Mouse (Mus musculus): ENCODE data around the gene Prpsap1.

- TF ChIP-seq CTCF (IDR thresholded peaks at IDR 0.05; ENCODE audit: borderline replicate concordance, insufficient read depth, low read depth, low read length) (no peak), POLR2A (IDR thresholded peaks at IDR 0.05; ENCODE audit: borderline replicate concordance, insufficient read depth, low read length) (no peak)
These were observed 43.4 kb upstream of the Prpsap1 start for GRCm38 (mm10) chr11:116537388-116537787.
